Mouse (Mus musculus) midbrain, postnatal 0 days (tissue): Measurements from ENCODE around the gene Rasgrf2. TPM values are rescaled to one million over a fixed set of nuclear protein-coding genes. Genes with fewer than 3 reads are reported as not detected.

Experiments used
- ATAC-seq: fragments of 200-750 bp; cut with Nextera tagmentation; 2 replicates; pipeline ENCODE4 v1.8.0; 2017; ENCODE audit warnings: moderate number of reproducible peaks, mild to moderate bottlenecking, moderate TSS enrichment, moderate library complexity; ENCODE audit not compliant: low FRiP score
- DNase-seq: peaks from one replicate; pipeline ENCODE4 v3.0.0-alpha.2; 2015; ENCODE audit warnings: low spot score
- H3K27ac ChIP-seq: fragments of 300-500 bp; sonication (generic); 2 replicates; pipeline ENCODE4 v1.5.1; 2014; ENCODE audit warnings: low read depth, mild to moderate bottlenecking, low read length, mixed read lengths
- H3K27me3 ChIP-seq: fragments of 300-500 bp; sonication (generic); 2 replicates; pipeline ENCODE4 v1.6.1; 2014; ENCODE audit warnings: low read length, control low read depth, mixed read lengths; ENCODE audit not compliant: insufficient read depth
- H3K36me3 ChIP-seq: fragments of 300-500 bp; sonication (generic); 2 replicates; pipeline ENCODE4 v1.6.1; 2014; ENCODE audit warnings: low read length, control low read depth, mixed read lengths; ENCODE audit not compliant: insufficient read depth
- H3K4me1 ChIP-seq: fragments of 300-500 bp; sonication (generic); 2 replicates; pipeline ENCODE4 v1.6.1; 2014; ENCODE audit warnings: mild to moderate bottlenecking, control low read depth, antibody characterized with exemption, low read length, mixed read lengths; ENCODE audit not compliant: insufficient read depth
- H3K4me2 ChIP-seq: fragments of 300-500 bp; sonication (generic); 2 replicates; pipeline ENCODE4 v1.6.1; 2014; ENCODE audit warnings: low read depth, mild to moderate bottlenecking, low read length, mixed read lengths; ENCODE audit not compliant: poor library complexity, severe bottlenecking
- H3K4me3 ChIP-seq: fragments of 300-500 bp; sonication (generic); 2 replicates; pipeline ENCODE4 v1.5.1; 2014; ENCODE audit warnings: low read depth, mild to moderate bottlenecking, low read length, moderate library complexity
- H3K9ac ChIP-seq: fragments of 300-500 bp; sonication (generic); replicated peaks from 2 replicates; pipeline ENCODE4 v1.6.1; 2014; ENCODE audit warnings: mild to moderate bottlenecking, low read length, moderate library complexity, mixed read lengths; ENCODE audit not compliant: poor library complexity, severe bottlenecking
- H3K9me3 ChIP-seq: fragments of 300-500 bp; sonication (generic); 2 replicates; pipeline ENCODE4 v1.6.1; 2016; ENCODE audit warnings: low read length, control low read depth
- CTCF ChIP-seq: IDR thresholded peaks from 2 replicates; pipeline ENCODE4 v1.5.1; 2016; ENCODE audit warnings: antibody characterized with exemption, mild to moderate bottlenecking
- WGBS: fragments of 180-500 bp; shearing (Covaris S2); extraction: QIAGEN DNeasy Blood & Tissue Kit; methylation state at CpG from one replicate; pipeline ENCODE4 v1.1.7; 2014; 5-methylcytosine and 5-hydroxymethylcytosine counted together
- polyA plus RNA-seq: library from polyadenylated mRNA; unstranded; fragments of >200 nt; fragmentation: Nextera tagmentation; extraction: Ambion mirVana; gene quantifications from 2 replicates; pipeline ENCODE4 v1.2.1, GENCODE M21; 2015
- total RNA-seq: library from RNA; depleted of rRNA; stranded (reverse); fragments of >200 nt; gene quantifications from 2 replicates; pipeline ENCODE4 v1.2.3, GENCODE M21; 2014

Rasgrf2 gene
- total and polyA plus RNA-seq, 2 experiments from 2014 or later, result 16.7 to 105 TPM

GRCm38 (mm10) chr13:91991412-91991811 is 140.0 kb downstream of the Rasgrf2 start:
- no peak overlapping the region for H3K4me3 ChIP-seq
- H3K9me3 ChIP-seq, result no peaks in the 10 kb centered on the region
- DNase-seq (no peak), ATAC-seq (no peak)
- no peaks in the 10 kb centered on the region for H3K4me1 ChIP-seq
- no peaks in the 10 kb centered on the region for H3K36me3 ChIP-seq
- TF ChIP-seq CTCF, result no peak
- H3K4me2 ChIP-seq, result no peak overlapping the region
- WGBS, result 76% methylated on average over 2 of the region's 2 CpGs
- no peak overlapping the region for H3K9ac ChIP-seq
- H3K27me3 ChIP-seq, result no peaks in the 10 kb centered on the region
- H3K27ac ChIP-seq, result no peak overlapping the region

- no peak for TF ChIP-seq CTCF
- H3K27ac ChIP-seq, result no peak overlapping the region
- no peaks in the 10 kb centered on the region for H3K4me1 ChIP-seq
- H3K9ac ChIP-seq, result no peak overlapping the region
- WGBS, result 81% methylated on average over 6 of the region's 6 CpGs
- ATAC-seq (no peak), DNase-seq (no peak)
- H3K27me3 ChIP-seq, result no peaks in the 10 kb centered on the region
- H3K4me3 ChIP-seq, result no peak overlapping the region
- H3K4me2 ChIP-seq, result no peak overlapping the region
- H3K36me3 ChIP-seq, result no peaks in the 10 kb centered on the region
- no peaks in the 10 kb centered on the region for H3K9me3 ChIP-seq
Observed at GRCm38 (mm10) chr13:91990709-91991284, 140.7 kb downstream of the Rasgrf2 start.

GRCm38 (mm10) chr13:91988378-91988777 is 143.1 kb downstream of the Rasgrf2 start:
- Histone ChIP-seq H3K4me3 (no peak overlapping the region), H3K4me1 (no peaks in the 10 kb centered on the region), H3K9ac (no peak overlapping the region), H3K9me3 (no peaks in the 10 kb centered on the region), H3K36me3 (no peaks in the 10 kb centered on the region), H3K27ac (no peak overlapping the region), H3K4me2 (no peak overlapping the region), H3K27me3 (no peaks in the 10 kb centered on the region)
- no peak for TF ChIP-seq CTCF
- 92% methylated on average over 7 of the region's 7 CpGs for WGBS
- no peak for DNase-seq
- no peak for ATAC-seq

- ATAC-seq (no peak), DNase-seq (no peak)
- no peak overlapping the region for H3K4me3 ChIP-seq
Observed at GRCm38 (mm10) chr13:91986958-91987357, 144.5 kb downstream of the Rasgrf2 start.

GRCm38 (mm10) chr13:91985915-91986589 is 145.4 kb downstream of the Rasgrf2 start:
- Histone ChIP-seq H3K27me3 (no peaks in the 10 kb centered on the region), H3K9me3 (no peaks in the 10 kb centered on the region), H3K4me2 (0 out of 2 replicates have a peak overlapping the region, but pooled peaks have one; percentile 12), H3K36me3 (no peaks in the 10 kb centered on the region), H3K4me1 (no peaks in the 10 kb centered on the region), H3K27ac (peak overlapping the region; percentile 55; the same call in 1 of the 2 replicates), H3K4me3 (no peak overlapping the region), H3K9ac (no peak overlapping the region)
- DNase-seq (peak; percentile 6), ATAC-seq (peak; percentile 85)
- 40% methylated on average over 7 of the region's 7 CpGs for WGBS
- TF ChIP-seq CTCF, result no peak

More at GRCm38 (mm10) chr13:91986958-91987357, 144.5 kb downstream of the Rasgrf2 start:
- 89% methylated on average over 6 of the region's 6 CpGs for WGBS
- no peaks in the 10 kb centered on the region for H3K4me1 ChIP-seq
- no peak overlapping the region for H3K27ac ChIP-seq
- H3K4me2 ChIP-seq, result no peak overlapping the region
- no peaks in the 10 kb centered on the region for H3K27me3 ChIP-seq
- no peak overlapping the region for H3K9ac ChIP-seq
- H3K9me3 ChIP-seq, result no peaks in the 10 kb centered on the region
- TF ChIP-seq CTCF, result peak; percentile 51
- H3K36me3 ChIP-seq, result no peaks in the 10 kb centered on the region

GRCm38 (mm10) chr13:91985019-91985418 is 146.4 kb downstream of the Rasgrf2 start:
- no peak for TF ChIP-seq CTCF
- no peak overlapping the region for H3K27ac ChIP-seq
- ATAC-seq, result 0 out of 2 replicates have a peak, but pooled peaks have one; percentile 47
- DNase-seq, result no peak
- no peaks in the 10 kb centered on the region for H3K9me3 ChIP-seq
- no peak overlapping the region for H3K9ac ChIP-seq
- H3K4me1 ChIP-seq, result no peaks in the 10 kb centered on the region
- no peaks in the 10 kb centered on the region for H3K27me3 ChIP-seq
- no peak overlapping the region for H3K4me3 ChIP-seq
- no peak overlapping the region for H3K4me2 ChIP-seq
- H3K36me3 ChIP-seq, result no peaks in the 10 kb centered on the region
